Mouse (Mus musculus): ENCODE results near the gene Akap9.

GRCm38 (mm10) chr5:4008266-4008665 is 80.4 kb downstream of the Akap9 start:
- TF ChIP-seq CTCF (IDR thresholded peaks at IDR 0.05; ENCODE audit: borderline replicate concordance, control insufficient read depth, extremely low read depth, insufficient read depth, low read length, poor library complexity) (no peak), POLR2A (IDR thresholded peaks at IDR 0.05; ENCODE audit: control insufficient read depth, extremely low read depth, insufficient read depth, low read length, poor library complexity) (no peak)
